Mouse (Mus musculus) small intestine, adult 2 months (tissue): ENCODE measurements around the gene Bcas1. TPM values are rescaled to one million over a fixed set of nuclear protein-coding genes. Genes with fewer than 3 reads are reported as not detected.
A peak's percentile ranks its signal among the peaks of the same experiment; 100 is the strongest.

ENCODE experiments used
- H3K27ac ChIP-seq: fragments of 200-500 bp; 2 replicates; pipeline ENCODE4 v1.5.1; 2012; ENCODE audit warnings: low read depth, low read length, control low read depth, inconsistent platforms; ENCODE audit not compliant: insufficient read depth
- H3K27me3 ChIP-seq: fragments of 200-500 bp; 2 replicates; pipeline ENCODE4 v1.6.1; 2012; ENCODE audit warnings: mild to moderate bottlenecking, moderate library complexity, low read length, inconsistent platforms; ENCODE audit not compliant: control insufficient read depth, insufficient read depth
- H3K36me3 ChIP-seq: fragments of 200-500 bp; 2 replicates; pipeline ENCODE4 v1.6.1; 2012; ENCODE audit warnings: mild to moderate bottlenecking, low read length, control low read depth, inconsistent platforms; ENCODE audit not compliant: control insufficient read depth, insufficient read depth
- H3K4me1 ChIP-seq: fragments of 200-500 bp; 2 replicates; pipeline ENCODE4 v1.6.1; 2012; ENCODE audit warnings: low read length, inconsistent platforms, mixed read lengths; ENCODE audit not compliant: control insufficient read depth, insufficient read depth, insufficient read length
- H3K4me3 ChIP-seq: fragments of 200-500 bp; 2 replicates; pipeline ENCODE4 v1.5.1; 2012; ENCODE audit warnings: low read depth, mild to moderate bottlenecking, control low read depth, inconsistent platforms, low read length, moderate library complexity
- CTCF ChIP-seq: fragments of 200-500 bp; IDR thresholded peaks from 2 replicates; pipeline ENCODE4 v1.5.1; 2012; ENCODE audit warnings: low read depth, mild to moderate bottlenecking, control low read depth, inconsistent platforms, low read length, moderate library complexity, mixed read lengths; ENCODE audit not compliant: insufficient replicate concordance, insufficient read length; ENCODE audit errors: extremely low read depth
- POLR2A ChIP-seq: fragments of 200-500 bp; IDR thresholded peaks from 2 replicates; pipeline ENCODE4 v1.6.1; 2012; ENCODE audit warnings: low read depth, mild to moderate bottlenecking, control low read depth, inconsistent platforms, low read length, moderate library complexity
- WGBS: fragments of 180-500 bp; shearing (Covaris S2); methylation state at CpG from one replicate; pipeline ENCODE4 v1.1.7; 2018; 5-methylcytosine and 5-hydroxymethylcytosine counted together
- polyA plus RNA-seq: library from polyadenylated mRNA; depleted of rRNA; stranded (reverse); fragments of >200 nt; gene quantifications from 2 replicates; pipeline ENCODE4 v1.2.3, GENCODE M21; 2012

Bcas1 gene
- polyA plus RNA-seq, 1 experiment, result 18.4 TPM

DNA sequence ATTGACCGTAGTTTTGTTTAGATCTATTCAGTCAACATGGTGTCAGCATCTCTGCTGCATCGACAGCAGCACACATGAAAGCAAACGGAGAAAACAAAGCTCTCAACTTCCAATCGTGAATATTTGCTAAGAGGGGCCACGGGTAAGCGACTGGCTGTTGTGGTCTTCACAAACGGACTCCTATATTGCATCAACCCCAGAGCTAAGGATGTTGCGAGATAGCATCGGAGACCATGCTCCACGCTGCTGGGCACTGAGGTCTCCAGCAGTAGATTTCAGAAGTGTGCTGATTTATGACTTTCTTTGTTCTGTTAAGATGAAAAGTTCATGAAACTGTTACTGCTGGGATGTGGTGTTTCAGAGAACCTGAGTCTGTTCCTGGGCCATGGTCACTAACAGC, 54.3 kb downstream of the Bcas1 start:
- Histone ChIP-seq H3K27me3 (no peaks in the 10 kb centered on the region), H3K4me1 (no peaks in the 10 kb centered on the region), H3K27ac (no peak overlapping the region), H3K4me3 (no peak overlapping the region), H3K36me3 (no peaks in the 10 kb centered on the region)
- no peak for TF ChIP-seq CTCF
- TF ChIP-seq POLR2A, result no peak
- 85% methylated on average over 10 of the region's 10 CpGs for WGBS

GRCm38 (mm10) chr2:170365676-170366075, 62.0 kb downstream of the Bcas1 start:
- Histone ChIP-seq H3K27me3 (no peaks in the 10 kb centered on the region), H3K4me1 (no peaks in the 10 kb centered on the region), H3K4me3 (no peak overlapping the region), H3K27ac (no peak overlapping the region), H3K36me3 (no peaks in the 10 kb centered on the region)
- TF ChIP-seq CTCF, result no peak
- TF ChIP-seq POLR2A, result no peak
- WGBS, result 61% methylated on average over 2 of the region's 2 CpGs

- no peak overlapping the region for H3K4me3 ChIP-seq
- TF ChIP-seq POLR2A (no peak), CTCF (no peak)
- WGBS, result 30% methylated on average over 3 of the region's 3 CpGs
- H3K36me3 ChIP-seq, result no peaks in the 10 kb centered on the region
- no peaks in the 10 kb centered on the region for H3K4me1 ChIP-seq
- no peaks in the 10 kb centered on the region for H3K27me3 ChIP-seq
- no peak overlapping the region for H3K27ac ChIP-seq
Measured at GRCm38 (mm10) chr2:170365271-170365670, 62.4 kb downstream of the Bcas1 start.

GRCm38 (mm10) chr2:170356667-170357374, 70.8 kb downstream of the Bcas1 start:
- Histone ChIP-seq H3K27me3 (no peaks in the 10 kb centered on the region), H3K36me3 (no peaks in the 10 kb centered on the region), H3K4me1 (no peaks in the 10 kb centered on the region), H3K4me3 (no peak overlapping the region), H3K27ac (no peak overlapping the region)
- 50% methylated on average over 16 of the region's 16 CpGs for WGBS
- TF ChIP-seq POLR2A (no peak), CTCF (peak; percentile 23; the same call in 1 of the 2 replicates)

DNA sequence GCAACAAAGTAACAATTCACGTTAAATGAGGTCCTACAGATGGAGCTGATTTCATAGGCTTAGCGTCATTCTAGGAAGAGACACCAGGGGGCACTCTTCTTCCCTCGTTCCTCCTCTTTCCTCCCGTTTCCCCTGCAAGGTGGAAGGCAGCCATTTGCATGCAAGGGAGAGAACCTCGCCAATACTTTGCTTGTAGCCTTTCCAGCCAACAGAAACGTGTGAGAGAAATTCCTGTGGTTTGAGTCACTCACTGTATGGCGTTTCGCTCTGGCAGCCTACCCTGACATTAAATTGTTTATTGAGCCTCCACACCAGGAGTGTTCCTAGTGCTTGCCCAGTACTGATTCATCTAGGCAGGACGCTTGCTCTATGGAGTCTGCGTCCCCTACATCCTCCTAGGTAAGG, 72.7 kb downstream of the Bcas1 start:
- TF ChIP-seq CTCF (peak; percentile 72; the same call in 1 of the 2 replicates), POLR2A (no peak)
- H3K27me3 ChIP-seq, result no peaks in the 10 kb centered on the region
- 13% methylated on average over 10 of the region's 10 CpGs for WGBS
- H3K4me1 ChIP-seq, result no peaks in the 10 kb centered on the region
- no peaks in the 10 kb centered on the region for H3K36me3 ChIP-seq
- no peak overlapping the region for H3K27ac ChIP-seq
- H3K4me3 ChIP-seq, result no peak overlapping the region

GRCm38 (mm10) chr2:170352273-170352672, 75.4 kb downstream of the Bcas1 start:
- H3K27me3 ChIP-seq, result no peaks in the 10 kb centered on the region
- no peak overlapping the region for H3K4me3 ChIP-seq
- no peaks in the 10 kb centered on the region for H3K36me3 ChIP-seq
- H3K27ac ChIP-seq, result no peak overlapping the region
- TF ChIP-seq POLR2A (no peak), CTCF (no peak)
- 95% methylated on average over 4 of the region's 4 CpGs for WGBS
- H3K4me1 ChIP-seq, result no peaks in the 10 kb centered on the region

- H3K36me3 ChIP-seq, result no peaks in the 10 kb centered on the region
- no peaks in the 10 kb centered on the region for H3K27me3 ChIP-seq
- TF ChIP-seq CTCF (no peak), POLR2A (no peak)
- H3K27ac ChIP-seq, result no peak overlapping the region
- WGBS, result 90% methylated on average over 6 of the region's 6 CpGs
- H3K4me1 ChIP-seq, result no peaks in the 10 kb centered on the region
- no peak overlapping the region for H3K4me3 ChIP-seq
Measured at GRCm38 (mm10) chr2:170351847-170352246, 75.8 kb downstream of the Bcas1 start.
